Mouse (Mus musculus): ENCODE results near the gene Metrn.

DNA sequence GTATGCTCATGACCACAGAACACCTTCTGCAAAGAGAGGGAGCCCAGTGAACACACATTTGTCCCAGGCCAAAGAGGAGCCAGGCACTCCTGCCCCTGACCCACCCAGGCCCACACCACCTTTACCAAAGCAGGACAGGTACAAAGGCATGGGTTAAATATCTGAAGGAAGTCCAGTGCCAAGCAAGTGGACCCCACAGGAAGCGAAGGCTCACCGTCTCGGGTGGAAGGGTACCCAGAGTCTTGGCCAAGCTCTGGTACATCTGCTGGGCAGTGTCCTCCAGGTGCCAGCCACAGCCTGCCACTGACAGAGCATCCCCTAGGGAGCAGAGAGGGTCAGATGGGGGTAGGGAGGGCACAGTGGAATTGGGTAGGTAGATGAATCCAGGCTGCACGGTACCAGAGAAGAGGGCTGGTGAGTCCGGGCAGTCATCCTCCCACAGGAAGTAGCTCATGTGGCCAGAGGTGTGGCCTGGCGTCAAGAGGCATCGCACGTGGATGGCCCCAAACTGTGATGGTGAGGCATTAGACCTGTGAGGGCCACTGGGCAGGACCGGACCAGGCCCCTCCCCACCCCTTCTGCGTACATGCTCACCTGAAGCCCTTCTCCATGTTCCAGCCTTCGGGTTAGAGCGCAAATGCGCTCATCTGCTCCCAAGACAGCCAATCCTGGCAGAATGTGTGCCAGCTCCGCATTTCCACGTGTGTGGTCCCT is 12.9 kb downstream of the Metrn start:
- TF ChIP-seq CTCF (IDR thresholded peaks at IDR 0.05; ENCODE audit: borderline replicate concordance, insufficient read depth, low read length) (no peak), POLR2A (IDR thresholded peaks at IDR 0.05; ENCODE audit: low read depth, low read length) (no peak)

Data from embryonic fibroblast, embryonic 13.5 days (primary cell).